Mouse (Mus musculus) cerebellum, adult 11-12 months (tissue): ENCODE measurements around the gene Sema4c.

Source experiments
- DNase-seq: peaks from one replicate; pipeline ENCODE4 v3.0.0; 2022

The Sema4c gene

GRCm38 (mm10) chr1:36558031-36558993 lies at the start of gene Sema4c:
Gene Sema4c (minus strand): TSS chr1:36558349.
- DNase-seq, result peak; percentile 72

- DNase-seq, result no peak
Observed at GRCm38 (mm10) chr1:36606951-36607350, 48.8 kb upstream of the Sema4c start.

- DNase-seq, result no peak
Observed at GRCm38 (mm10) chr1:36604254-36605156, 46.4 kb upstream of the Sema4c start.

GRCm38 (mm10) chr1:36603361-36603760 lies 45.2 kb upstream of the Sema4c start:
- no peak for DNase-seq

GRCm38 (mm10) chr1:36602271-36602670 lies 44.1 kb upstream of the Sema4c start:
- no peak for DNase-seq

- DNase-seq, result no peak
Observed at GRCm38 (mm10) chr1:36598411-36598810, 40.3 kb upstream of the Sema4c start.

GRCm38 (mm10) chr1:36596114-36596513 lies 38.0 kb upstream of the Sema4c start:
- DNase-seq, result no peak

GRCm38 (mm10) chr1:36595167-36595931 lies 37.2 kb upstream of the Sema4c start:
- DNase-seq, result no peak

- no peak for DNase-seq
Observed at GRCm38 (mm10) chr1:36593099-36593498, 35.0 kb upstream of the Sema4c start.

- no peak for DNase-seq
Observed at GRCm38 (mm10) chr1:36591408-36591807, 33.3 kb upstream of the Sema4c start.

- no peak for DNase-seq
Observed at GRCm38 (mm10) chr1:36590664-36591063, 32.5 kb upstream of the Sema4c start.

GRCm38 (mm10) chr1:36589486-36589885 lies 31.3 kb upstream of the Sema4c start:
- DNase-seq, result peak; percentile 64

GRCm38 (mm10) chr1:36588476-36589450 lies 30.6 kb upstream of the Sema4c start:
- no peak for DNase-seq

GRCm38 (mm10) chr1:36587860-36588259 lies 29.7 kb upstream of the Sema4c start:
- no peak for DNase-seq

GRCm38 (mm10) chr1:36586288-36586687 lies 28.1 kb upstream of the Sema4c start:
- no peak for DNase-seq

- DNase-seq, result no peak
Observed at GRCm38 (mm10) chr1:36583408-36584116, 25.4 kb upstream of the Sema4c start.

- no peak for DNase-seq
Observed at GRCm38 (mm10) chr1:36582211-36582610, 24.1 kb upstream of the Sema4c start.

GRCm38 (mm10) chr1:36581260-36581659 lies 23.1 kb upstream of the Sema4c start:
- no peak for DNase-seq

- peak; percentile 80 for DNase-seq
Observed at GRCm38 (mm10) chr1:36580384-36581207, 22.4 kb upstream of the Sema4c start.

GRCm38 (mm10) chr1:36579974-36580383 lies 21.8 kb upstream of the Sema4c start:
- peak; percentile 54 for DNase-seq
